Mouse (Mus musculus): ENCODE results near the gene Bmp10. TPM values are rescaled to one million over a fixed set of nuclear protein-coding genes. Genes with fewer than 3 reads are reported as not detected.

Bmp10 gene
- total RNA-seq (2022) = 10 to 100 TPM; 20.9 to 75.6 (median 50.9) TPM

GRCm38 (mm10) chr6:87428487-87429044, at the start of gene Bmp10:
Gene Bmp10 (plus strand): TSS chr6:87428994.
- no peak for DNase-seq (ENCODE audit: low spot score)

- no peak for DNase-seq (ENCODE audit: low spot score)
Measured at GRCm38 (mm10) chr6:87383926-87384691, 44.7 kb upstream of the Bmp10 start.

- no peak for DNase-seq (ENCODE audit: low spot score)
Measured at GRCm38 (mm10) chr6:87384761-87385160, 44.0 kb upstream of the Bmp10 start.

GRCm38 (mm10) chr6:87386203-87386602, 42.6 kb upstream of the Bmp10 start:
- peak; percentile 57 for DNase-seq (ENCODE audit: low spot score)

- DNase-seq (ENCODE audit: low spot score) = no peak
Measured at GRCm38 (mm10) chr6:87386681-87387080, 42.1 kb upstream of the Bmp10 start.

GRCm38 (mm10) chr6:87388877-87389276, 39.9 kb upstream of the Bmp10 start, which contains the start of gene Gkn3:
Gene Gkn3 (minus strand): TSS chr6:87388935.
- no peak for DNase-seq (ENCODE audit: low spot score)

- no peak for DNase-seq (ENCODE audit: low spot score)
Measured at GRCm38 (mm10) chr6:87389455-87389989, 39.3 kb upstream of the Bmp10 start.

GRCm38 (mm10) chr6:87393466-87394205, 35.2 kb upstream of the Bmp10 start:
- no peak for DNase-seq (ENCODE audit: low spot score)

- no peak for DNase-seq (ENCODE audit: low spot score)
Measured at GRCm38 (mm10) chr6:87394783-87395182, 34.0 kb upstream of the Bmp10 start.

- DNase-seq (ENCODE audit: low spot score) = peak; percentile 56
Measured at GRCm38 (mm10) chr6:87399137-87399536, 29.7 kb upstream of the Bmp10 start.

GRCm38 (mm10) chr6:87399886-87400566, 28.8 kb upstream of the Bmp10 start:
- no peak for DNase-seq (ENCODE audit: low spot score)

- DNase-seq (ENCODE audit: low spot score) = no peak
Measured at GRCm38 (mm10) chr6:87401456-87401855, 27.3 kb upstream of the Bmp10 start.

- no peak for DNase-seq (ENCODE audit: low spot score)
Measured at GRCm38 (mm10) chr6:87412011-87412410, 16.8 kb upstream of the Bmp10 start.

- no peak for DNase-seq (ENCODE audit: low spot score)
Measured at GRCm38 (mm10) chr6:87422304-87422703, 6.5 kb upstream of the Bmp10 start.

- DNase-seq (ENCODE audit: low spot score) = peak; percentile 8
Measured at GRCm38 (mm10) chr6:87424037-87424816, 4.6 kb upstream of the Bmp10 start.

- DNase-seq (ENCODE audit: low spot score) = no peak
Measured at GRCm38 (mm10) chr6:87426954-87427353, 1.8 kb upstream of the Bmp10 start.

GRCm38 (mm10) chr6:87427616-87428015, 1.2 kb upstream of the Bmp10 start:
- DNase-seq (ENCODE audit: low spot score) = no peak

- no peak for DNase-seq (ENCODE audit: low spot score)
Measured at GRCm38 (mm10) chr6:87435791-87436190, 7.0 kb downstream of the Bmp10 start.

GRCm38 (mm10) chr6:87436745-87437144, 8.0 kb downstream of the Bmp10 start:
- no peak for DNase-seq (ENCODE audit: low spot score)

- DNase-seq (ENCODE audit: low spot score) = no peak
Measured at GRCm38 (mm10) chr6:87443253-87443652, 14.5 kb downstream of the Bmp10 start.

- DNase-seq (ENCODE audit: low spot score) = no peak
Measured at GRCm38 (mm10) chr6:87445222-87445621, 16.4 kb downstream of the Bmp10 start.

All from heart, adult 8-10 months (tissue).